ENCODE assay signal across 16 mouse cellular contexts in the genomic region with DNA sequence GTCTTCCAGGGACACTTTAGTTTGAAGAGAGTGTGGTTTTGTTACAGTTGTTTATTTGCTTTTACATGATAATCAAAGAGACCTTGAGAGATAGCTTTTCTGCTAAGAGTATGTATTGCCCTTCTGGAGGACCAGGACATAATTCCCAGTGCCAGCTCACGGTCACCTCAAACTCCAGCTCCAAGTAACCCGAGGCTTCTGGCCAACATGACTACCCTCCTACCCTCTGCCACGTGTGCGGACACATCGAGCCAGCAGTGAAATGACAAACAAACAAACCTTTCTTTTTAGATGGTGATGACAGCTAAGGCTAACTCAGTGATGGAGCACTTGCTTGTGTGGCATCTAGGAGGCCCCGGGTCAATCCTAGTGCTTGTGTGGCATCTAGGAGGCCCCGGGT. TPM values are rescaled to one million over a fixed set of nuclear protein-coding genes. Genes with fewer than 3 reads are reported as not detected.
A peak's percentile ranks its signal among the peaks of the same experiment; 100 is the strongest.
DNase-seq lines count a peak whose midpoint lies in the region; ATAC-seq lines count a peak whose summit lies in the region.
"Had no signal": no experiment of that assay in that cellular context is flagged by ENCODE, and none has a peak within 500 bp of the region (broad histone marks: within the 10 kb centered on the region; RNA-seq: fewer than 3 reads in every experiment).

No protein-coding gene starts in this region.

- H3K36me3 ChIP-seq in erythroblast, embryonic 14.5 days (ENCODE audit: control insufficient read depth): peaks cover 59% of the 10 kb centered on the region
- H3K36me3 ChIP-seq in limb, embryonic 13.5 days: peaks cover 17% of the 10 kb centered on the region
- H3K36me3 ChIP-seq in limb, embryonic 10.5 days: peaks cover 46% of the 10 kb centered on the region
- H3K36me3 ChIP-seq in liver, embryonic 16.5 days (ENCODE audit: control insufficient read depth, insufficient read depth): peaks cover 9% of the 10 kb centered on the region; the same call in 1 of the 2 replicates

- no peaks in the 10 kb centered on the region for H3K27me3 ChIP-seq in erythroblast, embryonic 14.5 days (ENCODE audit: control insufficient read depth)
- peaks cover 5% of the 10 kb centered on the region; the same call in 1 of the 2 replicates for H3K27me3 ChIP-seq in limb, embryonic 13.5 days
- no peaks in the 10 kb centered on the region for H3K27me3 ChIP-seq in limb, embryonic 10.5 days (ENCODE audit: low read depth, poor library complexity, severe bottlenecking)
- H3K27me3 ChIP-seq in liver, embryonic 16.5 days (ENCODE audit: control insufficient read depth, insufficient read depth, low read depth, low read length): no peaks in the 10 kb centered on the region

- no peaks in the 10 kb centered on the region for H3K9me3 ChIP-seq in erythroblast, embryonic 14.5 days (ENCODE audit: control insufficient read depth, low read length)
- H3K9me3 ChIP-seq in limb, embryonic 13.5 days: no peaks in the 10 kb centered on the region
- H3K9me3 ChIP-seq in limb, embryonic 10.5 days (replicated peaks): no peaks in the 10 kb centered on the region
- no peaks in the 10 kb centered on the region for H3K9me3 ChIP-seq in liver, embryonic 16.5 days (replicated peaks; ENCODE audit: control insufficient read depth, low read length)

- ATAC-seq in erythroblast, adult 5-6 weeks (replicated peaks; ENCODE audit: low FRiP score, poor library complexity, severe bottlenecking): no peak
- ATAC-seq in limb, embryonic 13.5 days (ENCODE audit: low FRiP score, low read depth): no peak
- no peak for ATAC-seq in liver, embryonic 16.5 days (ENCODE audit: low read depth)
- ATAC-seq: forebrain, embryonic 14.5 days; inflammation-experienced regulatory T-cells, adult 6 months; lung, postnatal 0 days had no signal

- no peak for DNase-seq in limb, embryonic 10.5 days (ENCODE audit: low spot score)
- peak; percentile 28 to 44 for DNase-seq in adrenal gland, postnatal 36 days
- no peak for DNase-seq in cerebellum, postnatal 36 days
- no peak for DNase-seq in cerebellum, adult 11-12 months
- DNase-seq: B cell, adult 2 months; cerebellum, postnatal 25 days; gastrocnemius, postnatal 14 days; midbrain, embryonic 14.5 days had no signal

- no peak overlapping the region for H3K9ac ChIP-seq in limb, embryonic 13.5 days
- H3K9ac ChIP-seq in liver, embryonic 16.5 days (ENCODE audit: low read depth, low read length): peak overlapping the region; percentile 39

- peaks cover 80% of the 10 kb centered on the region for H3K4me1 ChIP-seq in erythroblast, embryonic 14.5 days (ENCODE audit: control insufficient read depth)
- peaks cover 35% of the 10 kb centered on the region for H3K4me1 ChIP-seq in limb, embryonic 13.5 days
- peaks cover 12% of the 10 kb centered on the region; the same call in 1 of the 2 replicates for H3K4me1 ChIP-seq in limb, embryonic 10.5 days
- peaks cover 50% of the 10 kb centered on the region for H3K4me1 ChIP-seq in liver, embryonic 16.5 days (ENCODE audit: control insufficient read depth, low read depth, low read length)

- WGBS in limb, embryonic 13.5 days: 82% methylated on average over 7 of the region's 7 CpGs
- WGBS in limb, embryonic 10.5 days: 81% methylated on average over 7 of the region's 7 CpGs
- WGBS in liver, embryonic 16.5 days (ENCODE audit: insufficient replicate concordance): 59% methylated on average over 7 of the region's 7 CpGs

- peak overlapping the region; percentile 73 for H3K4me3 ChIP-seq in erythroblast, embryonic 14.5 days (replicated peaks)
- H3K4me3 ChIP-seq in limb, embryonic 13.5 days: no peak overlapping the region
- H3K4me3 ChIP-seq in limb, embryonic 10.5 days: no peak overlapping the region
- H3K4me3 ChIP-seq in liver, embryonic 16.5 days (ENCODE audit: low read depth, low read length): peak overlapping the region; percentile 36
- H3K4me3 ChIP-seq: layer of hippocampus, adult 2 months had no signal

- peak overlapping the region; percentile 16 for H3K4me2 ChIP-seq in limb, embryonic 13.5 days (replicated peaks)
- peak overlapping the region; percentile 68 for H3K4me2 ChIP-seq in liver, embryonic 16.5 days (ENCODE audit: low read depth, low read length)

- no peak overlapping the region for H3K27ac ChIP-seq in limb, embryonic 13.5 days
- no peak overlapping the region for H3K27ac ChIP-seq in limb, embryonic 10.5 days
- H3K27ac ChIP-seq in liver, embryonic 16.5 days (ENCODE audit: low read length): peak overlapping the region; percentile 89
- H3K27ac ChIP-seq: layer of hippocampus, adult 2 months had no signal

RNA-seq across cellular contexts. Expression of gene Clint1, which starts 2.5 kb away (rescaled TPM):
- polyA plus RNA-seq in erythroblast, embryonic 14.5 days (2012): 1.7 and 2.0 TPM in 2 replicates
- total RNA-seq in erythroblast, adult 5-6 weeks (2015; ENCODE audit: low replicate concordance): 43.1 and 54.6 TPM in 2 replicates
- total RNA-seq in erythroblast, adult 5-6 weeks (2017; ENCODE audit: low replicate concordance): 37.2 and 42.1 TPM in 2 replicates
- 85.1 and 86.7 TPM in 2 replicates for polyA plus RNA-seq in limb, embryonic 13.5 days (2015; fragmentation: Nextera tagmentation; extraction: Ambion mirVana)
- 73.0 and 81.5 TPM in 2 replicates for polyA plus RNA-seq in limb, embryonic 10.5 days (2016; fragmentation: Nextera tagmentation; extraction: Ambion mirVana)
- 10 to 100 TPM; 74.1 to 92.9 TPM for total RNA-seq in adrenal gland, postnatal 36 days (2021)
- polyA plus RNA-seq in liver, embryonic 16.5 days (2015; fragmentation: Nextera tagmentation; extraction: Ambion mirVana): 52.2 and 52.8 TPM in 2 replicates

Comparison
In these comparisons a context has a peak if more than half of its experiments do, and no peak if none do; other contexts are left out.
1. H3K4me3 ChIP-seq: peak in erythroblast, embryonic 14.5 days (single experiment) and liver, embryonic 16.5 days (single experiment); none in limb, embryonic 13.5 days (single experiment) and limb, embryonic 10.5 days (single experiment).
2. DNase-seq: peak in adrenal gland, postnatal 36 days (2 of 2); none in limb, embryonic 10.5 days (single experiment), cerebellum, postnatal 36 days (0 of 2) and cerebellum, adult 11-12 months (single experiment).
3. RNA of gene Clint1, which starts 2.5 kb away (polyA plus RNA-seq): 85.1 to 86.7 TPM in limb, embryonic 13.5 days, 73.0 to 81.5 TPM in limb, embryonic 10.5 days and 52.2 to 52.8 TPM in liver, embryonic 16.5 days; 1.7 to 2.0 TPM in erythroblast, embryonic 14.5 days; every median in the first group is over 10 times any median in the second.